Mouse (Mus musculus): Measurements from ENCODE around the gene C1qtnf9. TPM values are rescaled to one million over a fixed set of nuclear protein-coding genes. Genes with fewer than 3 reads are reported as not detected.

C1qtnf9 gene
- polyA plus RNA-seq, 1 experiment from 2014 or later, result 0.12 TPM

DNA sequence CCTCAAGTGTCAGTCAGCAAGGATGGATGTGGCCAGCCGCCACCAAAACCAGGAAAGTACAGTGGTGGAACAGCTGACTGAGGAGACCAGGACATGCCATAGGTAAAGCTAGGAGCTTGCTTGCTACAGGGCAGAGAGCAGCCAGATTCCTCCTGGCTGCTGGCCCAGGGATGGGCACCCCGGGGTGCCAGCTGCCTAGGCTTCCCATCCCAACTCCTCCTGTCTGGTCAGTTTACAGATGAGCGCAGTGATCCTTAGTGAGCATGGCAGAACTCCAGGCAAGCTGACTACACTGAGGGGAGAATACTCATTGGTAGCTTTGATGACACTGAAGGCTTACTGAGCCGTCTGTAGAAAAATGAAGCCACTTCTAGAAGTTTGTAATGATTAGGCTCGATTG is 32.7 kb upstream of the C1qtnf9 start:
- Histone ChIP-seq H3K4me2 (no peak overlapping the region), H3K36me3 (ENCODE audit: insufficient read depth) (no peaks in the 10 kb centered on the region), H3K27ac (ENCODE audit: low read depth) (no peak overlapping the region), H3K9me3 (ENCODE audit: low read depth, low read length) (no peaks in the 10 kb centered on the region), H3K4me3 (ENCODE audit: low read depth, low read length) (no peak overlapping the region), H3K4me1 (ENCODE audit: insufficient read depth) (peaks cover 12% of the 10 kb centered on the region), H3K27me3 (ENCODE audit: insufficient read depth, low read length) (no peaks in the 10 kb centered on the region), H3K9ac (no peak overlapping the region)
- DNase-seq (no peak), ATAC-seq (ENCODE audit: insufficient read depth) (no peak)
- TF ChIP-seq CTCF (IDR thresholded peaks at IDR 0.05; ENCODE audit: low read depth), result no peak
- WGBS, result 54% methylated on average over 5 of the region's 5 CpGs

- WGBS, result 45% methylated on average over 13 of the region's 13 CpGs
- H3K4me2 ChIP-seq, result peak overlapping the region; percentile 41; the same call in 1 of the 2 replicates
- peaks cover 12% of the 10 kb centered on the region for H3K4me1 ChIP-seq (ENCODE audit: insufficient read depth)
- no peaks in the 10 kb centered on the region for H3K36me3 ChIP-seq (ENCODE audit: insufficient read depth)
- H3K4me3 ChIP-seq (ENCODE audit: low read depth, low read length), result no peak overlapping the region
- ATAC-seq (ENCODE audit: insufficient read depth) (peak; percentile 8; the same call in 1 of the 2 replicates), DNase-seq (no peak)
- no peaks in the 10 kb centered on the region for H3K9me3 ChIP-seq (ENCODE audit: low read depth, low read length)
- H3K27ac ChIP-seq (ENCODE audit: low read depth), result peak overlapping the region; percentile 90
- no peaks in the 10 kb centered on the region for H3K27me3 ChIP-seq (ENCODE audit: insufficient read depth, low read length)
- TF ChIP-seq CTCF (IDR thresholded peaks at IDR 0.05; ENCODE audit: low read depth), result no peak
- H3K9ac ChIP-seq, result no peak overlapping the region
These were observed 31.9 kb upstream of the C1qtnf9 start for GRCm38 (mm10) chr14:60735848-60736547.

GRCm38 (mm10) chr14:60736591-60737192 is 31.2 kb upstream of the C1qtnf9 start:
- H3K36me3 ChIP-seq (ENCODE audit: insufficient read depth), result no peaks in the 10 kb centered on the region
- peak; percentile 73 for DNase-seq
- ATAC-seq (ENCODE audit: insufficient read depth), result peak; percentile 62
- H3K4me2 ChIP-seq, result peak overlapping the region; percentile 41
- no peaks in the 10 kb centered on the region for H3K27me3 ChIP-seq (ENCODE audit: insufficient read depth, low read length)
- peaks cover 16% of the 10 kb centered on the region for H3K4me1 ChIP-seq (ENCODE audit: insufficient read depth)
- no peak overlapping the region for H3K4me3 ChIP-seq (ENCODE audit: low read depth, low read length)
- H3K9me3 ChIP-seq (ENCODE audit: low read depth, low read length), result no peaks in the 10 kb centered on the region
- WGBS, result 4% methylated on average over 4 of the region's 4 CpGs
- TF ChIP-seq CTCF (IDR thresholded peaks at IDR 0.05; ENCODE audit: low read depth), result no peak
- H3K27ac ChIP-seq (ENCODE audit: low read depth), result peak overlapping the region; percentile 90
- H3K9ac ChIP-seq, result peak overlapping the region; percentile 38; the same call in 1 of the 2 replicates

GRCm38 (mm10) chr14:60737202-60737611 is 30.7 kb upstream of the C1qtnf9 start:
- H3K27ac ChIP-seq (ENCODE audit: low read depth), result peak overlapping the region; percentile 90
- H3K9ac ChIP-seq, result no peak overlapping the region
- no peak for TF ChIP-seq CTCF (IDR thresholded peaks at IDR 0.05; ENCODE audit: low read depth)
- no peak overlapping the region for H3K4me3 ChIP-seq (ENCODE audit: low read depth, low read length)
- 21% methylated on average over 7 of the region's 7 CpGs for WGBS
- peak overlapping the region; percentile 41 for H3K4me2 ChIP-seq
- ATAC-seq (ENCODE audit: insufficient read depth) (no peak), DNase-seq (no peak)
- H3K36me3 ChIP-seq (ENCODE audit: insufficient read depth), result no peaks in the 10 kb centered on the region
- no peaks in the 10 kb centered on the region for H3K27me3 ChIP-seq (ENCODE audit: insufficient read depth, low read length)
- H3K4me1 ChIP-seq (ENCODE audit: insufficient read depth), result peaks cover 21% of the 10 kb centered on the region
- no peaks in the 10 kb centered on the region for H3K9me3 ChIP-seq (ENCODE audit: low read depth, low read length)

DNA sequence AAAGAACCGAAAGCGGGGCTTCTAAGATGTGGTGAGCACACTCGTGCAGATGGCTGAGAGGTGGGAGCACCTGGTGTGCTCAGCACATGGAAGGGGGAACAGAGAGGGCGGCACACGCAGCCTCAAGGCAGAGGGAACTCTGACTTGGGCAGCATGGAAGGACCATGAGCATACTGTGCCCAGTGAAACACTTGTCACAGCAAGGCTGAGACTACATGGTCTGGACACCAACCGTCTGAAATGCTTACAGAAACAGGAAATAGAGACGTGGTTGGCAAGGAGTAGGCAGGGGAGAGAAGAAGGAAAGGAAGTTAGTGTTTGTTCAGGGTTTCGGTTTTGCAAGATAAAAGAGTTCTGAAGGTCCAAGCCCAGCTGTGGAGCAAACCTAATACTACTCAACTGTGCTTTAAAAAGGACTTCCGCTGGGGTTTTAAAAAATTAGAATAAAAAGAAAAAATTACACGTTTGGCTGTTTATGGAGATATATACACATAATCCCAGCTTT is 29.4 kb upstream of the C1qtnf9 start:
- no peak overlapping the region for H3K4me3 ChIP-seq (ENCODE audit: low read depth, low read length)
- DNase-seq (no peak), ATAC-seq (ENCODE audit: insufficient read depth) (no peak)
- no peak overlapping the region for H3K9ac ChIP-seq
- no peaks in the 10 kb centered on the region for H3K9me3 ChIP-seq (ENCODE audit: low read depth, low read length)
- peaks cover 21% of the 10 kb centered on the region for H3K4me1 ChIP-seq (ENCODE audit: insufficient read depth)
- no peak overlapping the region for H3K4me2 ChIP-seq
- no peak for TF ChIP-seq CTCF (IDR thresholded peaks at IDR 0.05; ENCODE audit: low read depth)
- no peaks in the 10 kb centered on the region for H3K36me3 ChIP-seq (ENCODE audit: insufficient read depth)
- no peaks in the 10 kb centered on the region for H3K27me3 ChIP-seq (ENCODE audit: insufficient read depth, low read length)
- peak overlapping the region; percentile 90 for H3K27ac ChIP-seq (ENCODE audit: low read depth)
- 50% methylated on average over 10 of the region's 10 CpGs for WGBS

DNA sequence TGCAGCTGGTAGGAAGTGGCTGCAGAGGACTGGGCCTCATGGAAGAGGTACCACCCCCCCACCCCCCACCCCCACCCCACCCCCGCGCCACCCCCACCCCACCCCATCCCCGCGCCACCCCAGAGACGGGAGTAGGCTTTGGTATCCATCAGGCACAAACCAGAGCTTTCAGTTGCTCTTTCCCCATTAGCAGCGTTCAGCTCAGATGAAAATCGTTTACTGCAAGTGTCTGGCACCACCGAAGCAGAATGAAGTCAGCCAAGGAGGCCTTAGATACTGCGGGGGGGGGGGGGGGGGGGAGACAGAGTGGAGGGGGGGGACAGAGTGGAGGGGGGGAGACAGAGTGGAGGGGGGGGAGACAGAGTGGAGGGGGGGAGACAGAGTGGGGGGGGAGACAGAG is 28.8 kb upstream of the C1qtnf9 start:
- WGBS, result 7% methylated on average over 3 of the region's 9 CpGs
- peak; percentile 35 for DNase-seq
- ATAC-seq (ENCODE audit: insufficient read depth), result no peak
- Histone ChIP-seq H3K4me1 (ENCODE audit: insufficient read depth) (peaks cover 21% of the 10 kb centered on the region), H3K4me2 (no peak overlapping the region), H3K4me3 (ENCODE audit: low read depth, low read length) (no peak overlapping the region), H3K27me3 (ENCODE audit: insufficient read depth, low read length) (no peaks in the 10 kb centered on the region), H3K9me3 (ENCODE audit: low read depth, low read length) (no peaks in the 10 kb centered on the region), H3K9ac (no peak overlapping the region), H3K36me3 (ENCODE audit: insufficient read depth) (no peaks in the 10 kb centered on the region), H3K27ac (ENCODE audit: low read depth) (no peak overlapping the region; the same call in 1 of the 2 replicates)
- no peak for TF ChIP-seq CTCF (IDR thresholded peaks at IDR 0.05; ENCODE audit: low read depth)

- peaks cover 21% of the 10 kb centered on the region for H3K4me1 ChIP-seq (ENCODE audit: insufficient read depth)
These were observed 28.3 kb upstream of the C1qtnf9 start for GRCm38 (mm10) chr14:60739616-60740015.

More at GRCm38 (mm10) chr14:60739616-60740015, 28.3 kb upstream of the C1qtnf9 start:
- Histone ChIP-seq H3K4me2 (no peak overlapping the region), H3K27ac (ENCODE audit: low read depth) (peak overlapping the region; percentile 42; the same call in 1 of the 2 replicates), H3K9ac (no peak overlapping the region), H3K36me3 (ENCODE audit: insufficient read depth) (no peaks in the 10 kb centered on the region), H3K9me3 (ENCODE audit: low read depth, low read length) (no peaks in the 10 kb centered on the region), H3K4me3 (ENCODE audit: low read depth, low read length) (no peak overlapping the region), H3K27me3 (ENCODE audit: insufficient read depth, low read length) (no peaks in the 10 kb centered on the region)
- no peak for TF ChIP-seq CTCF (IDR thresholded peaks at IDR 0.05; ENCODE audit: low read depth)
- 73% methylated on average over 12 of the region's 12 CpGs for WGBS
- DNase-seq (no peak), ATAC-seq (ENCODE audit: insufficient read depth) (no peak)

All from lung, embryonic 14.5 days (tissue).